Mouse (Mus musculus) embryonic facial prominence, embryonic 15.5 days (tissue): ENCODE data around the gene Cul7. TPM values are rescaled to one million over a fixed set of nuclear protein-coding genes. Genes with fewer than 3 reads are reported as not detected.

Source experiments
- ATAC-seq: fragments of 200-750 bp; cut with Nextera tagmentation; 2 replicates; pipeline ENCODE4 v1.8.0; 2017; ENCODE audit warnings: low read depth, moderate TSS enrichment; ENCODE audit not compliant: insufficient number of reproducible peaks, low FRiP score, low TSS enrichment
- H3K27ac ChIP-seq: fragments of 300-500 bp; sonication (generic); replicated peaks from 2 replicates; pipeline ENCODE4 v1.5.1; 2015; ENCODE audit warnings: mild to moderate bottlenecking, inconsistent platforms
- H3K27me3 ChIP-seq: fragments of 300-500 bp; sonication (generic); 2 replicates; pipeline ENCODE4 v1.6.1; 2015; ENCODE audit warnings: inconsistent platforms
- H3K36me3 ChIP-seq: fragments of 300-500 bp; sonication (generic); 2 replicates; pipeline ENCODE4 v1.6.1; 2015; ENCODE audit warnings: mild to moderate bottlenecking, inconsistent platforms
- H3K4me1 ChIP-seq: fragments of 300-500 bp; sonication (generic); 2 replicates; pipeline ENCODE4 v1.6.1; 2015; ENCODE audit warnings: inconsistent platforms
- H3K4me2 ChIP-seq: fragments of 300-500 bp; sonication (generic); replicated peaks from 2 replicates; pipeline ENCODE4 v1.6.1; 2015; ENCODE audit warnings: mild to moderate bottlenecking, inconsistent platforms
- H3K4me3 ChIP-seq: fragments of 300-500 bp; sonication (generic); replicated peaks from 2 replicates; pipeline ENCODE4 v1.5.1; 2015; ENCODE audit warnings: mild to moderate bottlenecking, inconsistent platforms
- H3K9ac ChIP-seq: fragments of 300-500 bp; sonication (generic); 2 replicates; pipeline ENCODE4 v1.6.1; 2015; ENCODE audit warnings: inconsistent platforms
- H3K9me3 ChIP-seq: fragments of 300-500 bp; sonication (generic); replicated peaks from 2 replicates; pipeline ENCODE4 v1.6.1; 2016; ENCODE audit warnings: inconsistent platforms
- WGBS: fragments of 180-500 bp; shearing (Covaris S2); methylation state at CpG from one replicate; pipeline ENCODE4 v1.1.7; 2015; 5-methylcytosine and 5-hydroxymethylcytosine counted together
- polyA plus RNA-seq: library from polyadenylated mRNA; unstranded; fragments of >200 nt; fragmentation: Nextera tagmentation; extraction: Ambion mirVana; gene quantifications from 2 replicates; pipeline ENCODE4 v1.2.1, GENCODE M21; 2015

Gene Cul7
- polyA plus RNA-seq, 1 experiment from 2014 or later = 64.1 TPM

DNA sequence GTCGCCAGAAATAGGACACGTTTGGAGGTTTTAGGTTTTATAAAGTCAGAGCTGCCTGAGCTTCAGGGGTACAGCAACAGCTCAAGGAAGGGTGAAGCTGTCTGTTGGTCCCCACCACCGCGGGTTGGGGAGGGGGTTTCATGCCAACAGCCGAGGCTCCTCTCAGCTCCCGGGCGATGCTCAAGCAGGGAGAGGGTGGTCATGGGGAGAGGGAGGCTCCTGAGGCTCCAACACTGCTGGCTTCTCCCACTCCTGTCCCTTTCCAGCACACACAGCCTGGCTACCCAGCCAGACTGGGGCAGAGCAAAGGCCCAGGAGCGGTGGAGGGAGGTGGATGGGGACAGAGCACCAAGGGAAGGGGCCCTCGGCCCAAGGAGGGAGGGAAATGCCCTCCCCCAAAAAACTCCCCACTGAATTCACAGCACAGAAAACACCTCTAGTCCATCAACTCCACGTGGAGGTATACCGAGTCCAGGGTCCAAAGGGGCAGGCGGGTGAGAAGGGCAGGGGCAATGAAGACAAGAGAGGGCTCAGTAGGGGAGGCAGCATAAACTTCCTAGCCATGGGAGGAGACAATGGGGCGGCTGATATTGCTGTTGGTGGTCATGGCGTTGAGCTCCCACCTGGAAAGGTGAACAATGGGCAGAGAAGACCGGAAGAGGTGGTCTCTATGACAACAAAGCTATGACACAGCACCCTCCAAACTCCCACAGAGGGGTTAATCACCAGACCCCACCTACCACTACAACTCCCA, 24.6 kb downstream of the Cul7 start:
- Histone ChIP-seq H3K27me3 (no peaks in the 10 kb centered on the region), H3K4me3 (peak overlapping the region; percentile 73), H3K4me2 (peak overlapping the region; percentile 73), H3K36me3 (peaks cover 54% of the 10 kb centered on the region), H3K9me3 (no peaks in the 10 kb centered on the region), H3K27ac (peak overlapping the region; percentile 96), H3K9ac (peak overlapping the region; percentile 40; the same call in 1 of the 2 replicates), H3K4me1 (peaks cover 41% of the 10 kb centered on the region)
- peak; percentile 49 for ATAC-seq
- 17% methylated on average over 15 of the region's 15 CpGs for WGBS

DNA sequence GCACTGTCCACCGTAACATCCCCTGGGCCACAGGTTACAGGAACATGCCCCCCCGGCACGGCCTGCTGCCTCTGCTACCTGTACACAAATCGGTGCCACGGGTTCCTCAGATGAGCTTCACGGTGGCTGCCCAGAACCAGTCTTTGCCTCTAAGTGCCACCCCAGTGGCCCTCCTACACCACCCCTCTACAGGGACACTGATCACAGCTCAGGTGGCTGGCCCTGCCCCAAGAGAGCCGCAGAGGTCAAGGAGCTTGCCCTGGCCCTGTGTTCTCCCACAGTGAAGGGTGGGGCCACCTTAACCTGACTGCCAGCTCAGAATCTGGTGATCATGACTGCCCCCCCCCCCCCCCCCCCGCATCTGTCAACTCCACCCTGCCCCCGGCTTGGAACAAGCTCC, 28.3 kb downstream of the Cul7 start, which contains the start of gene Mea1:
Gene Mea1 (plus strand): TSS at position 378 of the 400 bp plus-strand sequence.
- Histone ChIP-seq H3K4me1 (peaks cover 44% of the 10 kb centered on the region), H3K27me3 (no peaks in the 10 kb centered on the region), H3K4me3 (peak within 1 kb of the TSS; percentile 90), H3K9ac (peak within 1 kb of the TSS; percentile 78; the same call in 1 of the 2 replicates), H3K27ac (peak within 1 kb of the TSS; percentile 93; the same call in 1 of the 2 replicates), H3K9me3 (no peaks in the 10 kb centered on the region), H3K4me2 (peak within 1 kb of the TSS; percentile 80), H3K36me3 (peaks cover 45% of the 10 kb centered on the region)
- ATAC-seq = no peak
- 79% methylated on average over 8 of the region's 9 CpGs for whole genome bisulfite sequencing

DNA sequence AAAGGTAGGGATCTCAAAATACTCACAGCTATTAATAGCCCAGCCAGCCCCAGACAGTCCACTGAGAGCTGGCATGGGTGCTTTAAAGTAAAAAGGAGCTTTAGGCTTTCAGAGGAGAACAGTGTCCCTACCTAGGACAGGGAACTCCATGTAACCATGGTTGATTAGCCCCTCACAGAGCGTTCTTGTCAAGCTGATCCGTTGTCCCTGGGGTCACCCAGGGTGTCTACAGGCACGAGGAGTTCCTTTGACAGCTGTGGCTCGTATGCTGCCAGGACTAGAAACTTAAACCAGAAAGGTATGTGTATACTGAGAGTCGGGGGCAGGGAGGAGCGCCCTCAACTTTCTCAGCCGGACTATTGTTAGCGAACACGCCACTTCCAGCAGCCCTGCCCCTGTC, 28.8 kb downstream of the Cul7 start:
- H3K27ac ChIP-seq = peak overlapping the region; percentile 93; the same call in 1 of the 2 replicates
- no peaks in the 10 kb centered on the region for H3K27me3 ChIP-seq
- no peak for ATAC-seq
- 0 out of 2 replicates have a peak overlapping the region, but pooled peaks have one; percentile 16 for H3K9ac ChIP-seq
- H3K4me1 ChIP-seq = peaks cover 42% of the 10 kb centered on the region
- WGBS = 27% methylated on average over 9 of the region's 9 CpGs
- peaks cover 50% of the 10 kb centered on the region for H3K36me3 ChIP-seq
- H3K4me3 ChIP-seq = peak overlapping the region; percentile 90
- peak overlapping the region; percentile 80 for H3K4me2 ChIP-seq
- no peaks in the 10 kb centered on the region for H3K9me3 ChIP-seq

DNA sequence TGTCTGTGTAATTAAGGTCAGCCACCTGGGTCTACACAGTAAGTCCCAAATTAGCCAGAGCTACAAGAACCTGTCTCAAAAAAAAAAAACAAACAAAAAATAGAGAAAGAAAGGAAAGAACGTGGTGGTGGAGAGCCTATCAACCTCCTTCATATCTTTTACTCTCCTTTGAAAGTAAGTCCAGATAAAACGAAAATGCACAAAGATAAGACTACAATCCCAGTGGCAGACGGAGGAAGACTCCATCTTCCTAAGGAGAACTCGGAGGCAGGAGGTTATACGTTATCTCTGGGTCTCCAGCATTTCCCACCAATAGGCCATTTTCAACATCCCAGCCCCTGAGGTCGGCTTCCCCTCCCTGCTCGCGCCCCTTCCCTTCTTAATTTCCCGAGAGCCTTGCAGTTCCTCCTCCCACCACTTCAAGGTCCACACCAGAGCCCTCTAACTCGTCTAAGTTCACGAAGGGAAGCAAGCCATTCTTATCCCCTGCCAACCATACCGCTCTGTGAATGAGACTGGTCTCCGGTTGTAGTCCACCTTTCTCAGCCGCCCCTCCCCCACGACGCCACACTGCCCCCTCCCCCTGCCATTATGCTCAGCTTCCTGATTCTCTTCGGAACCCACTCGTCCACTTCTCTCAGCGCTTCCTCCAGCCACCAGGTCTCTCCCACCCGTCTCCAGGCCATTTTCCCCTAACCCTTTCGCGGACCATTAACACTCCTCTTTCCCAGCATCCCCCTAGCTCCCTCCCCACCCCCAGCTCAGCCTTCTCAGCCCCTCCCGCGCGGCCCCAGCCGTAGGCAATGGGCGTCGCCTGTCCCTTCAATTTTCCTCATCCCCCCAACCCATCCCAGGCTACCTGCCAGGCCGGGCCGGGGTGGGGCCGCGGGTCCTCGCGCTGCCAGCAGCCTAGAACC, 30.0 kb downstream of the Cul7 start:
- H3K9me3 ChIP-seq = no peaks in the 10 kb centered on the region
- H3K9ac ChIP-seq = peak overlapping the region; percentile 78
- no peaks in the 10 kb centered on the region for H3K27me3 ChIP-seq
- no peak; the same call in 1 of the 2 replicates for ATAC-seq
- peaks cover 57% of the 10 kb centered on the region for H3K36me3 ChIP-seq
- H3K27ac ChIP-seq = peak overlapping the region; percentile 93
- H3K4me1 ChIP-seq = peaks cover 33% of the 10 kb centered on the region
- H3K4me3 ChIP-seq = peak overlapping the region; percentile 90
- under 1% methylated on average over 34 of the region's 34 CpGs for WGBS
- peak overlapping the region; percentile 80 for H3K4me2 ChIP-seq

DNA sequence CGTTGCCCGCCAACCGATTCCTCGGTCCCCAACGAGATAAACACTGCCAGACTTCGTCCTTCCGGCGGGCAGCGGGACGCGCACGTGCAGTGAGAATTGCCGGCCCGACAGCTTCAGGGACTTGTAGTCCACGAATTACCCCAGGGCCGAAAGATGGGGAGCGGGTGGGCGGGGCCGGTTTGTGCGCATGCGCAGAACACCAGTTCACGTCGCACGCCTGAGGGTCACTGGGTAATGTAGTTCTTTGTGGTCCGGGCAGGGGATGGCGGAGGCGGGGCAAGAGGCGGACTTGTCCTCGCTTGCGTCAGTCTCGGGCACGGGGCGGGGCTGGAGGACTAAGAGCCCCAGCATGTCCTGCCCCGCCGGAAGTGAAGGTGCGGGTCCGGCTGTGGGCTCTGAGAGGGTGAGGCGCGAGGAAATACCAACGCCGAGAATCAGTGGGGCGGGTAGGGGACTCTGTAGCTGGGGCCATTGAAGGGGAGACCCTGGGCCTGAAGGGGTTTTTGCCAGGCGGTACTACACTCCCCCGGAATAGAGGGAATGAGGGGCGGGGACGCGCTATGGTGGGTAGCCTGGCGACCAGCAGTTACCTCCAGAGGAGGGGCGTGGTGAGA, 30.7 kb downstream of the Cul7 start, which contains the start of gene Klhdc3:
Gene Klhdc3 (minus strand): TSS at position 155 of the 614 bp plus-strand sequence.
- Histone ChIP-seq H3K9ac (peak within 1 kb of the TSS; percentile 78), H3K27me3 (no peaks in the 10 kb centered on the region), H3K4me1 (peaks cover 31% of the 10 kb centered on the region), H3K36me3 (peaks cover 57% of the 10 kb centered on the region), H3K4me3 (peak within 1 kb of the TSS; percentile 90), H3K9me3 (no peaks in the 10 kb centered on the region), H3K4me2 (peak within 1 kb of the TSS; percentile 80), H3K27ac (peak within 1 kb of the TSS; percentile 93)
- WGBS = 0% methylated on average over 49 of the region's 49 CpGs
- peak; percentile 97 for ATAC-seq

DNA sequence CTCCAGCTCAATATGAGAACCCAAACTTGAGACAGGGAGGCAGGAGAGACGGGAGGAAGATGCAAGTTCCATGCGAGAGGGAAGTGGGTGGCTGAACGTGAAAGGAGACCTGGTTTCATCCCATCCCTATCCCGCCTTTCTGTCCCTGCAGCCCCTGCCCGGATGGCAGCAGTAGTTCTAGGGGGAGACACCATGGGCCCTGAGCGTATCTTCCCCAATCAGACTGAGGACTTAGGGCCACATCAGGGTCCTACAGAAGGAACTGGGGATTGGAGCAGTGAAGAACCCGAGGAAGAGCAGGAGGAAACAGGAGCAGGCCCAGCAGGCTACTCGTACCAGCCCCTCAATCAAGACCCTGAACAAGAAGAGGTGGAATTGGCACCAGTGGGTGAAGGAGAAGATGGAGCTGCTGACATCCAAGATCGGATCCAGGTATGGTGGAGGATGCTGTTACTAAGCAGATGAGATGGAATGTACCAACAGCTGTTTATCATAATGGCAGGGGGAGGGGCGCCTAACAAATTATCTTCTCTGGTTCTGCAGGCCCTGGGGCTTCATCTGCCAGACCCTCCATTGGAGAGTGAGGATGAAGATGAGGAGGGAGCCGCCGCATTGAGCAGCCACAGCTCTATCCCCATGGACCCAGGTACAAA, 31.5 kb downstream of the Cul7 start:
- Histone ChIP-seq H3K9me3 (no peaks in the 10 kb centered on the region), H3K4me2 (peak overlapping the region; percentile 80), H3K27ac (peak overlapping the region; percentile 84), H3K4me1 (peaks cover 31% of the 10 kb centered on the region), H3K4me3 (peak overlapping the region; percentile 90), H3K36me3 (peaks cover 57% of the 10 kb centered on the region), H3K27me3 (no peaks in the 10 kb centered on the region), H3K9ac (peak overlapping the region; percentile 42)
- 12% methylated on average over 12 of the region's 12 CpGs for WGBS
- no peak for ATAC-seq

DNA sequence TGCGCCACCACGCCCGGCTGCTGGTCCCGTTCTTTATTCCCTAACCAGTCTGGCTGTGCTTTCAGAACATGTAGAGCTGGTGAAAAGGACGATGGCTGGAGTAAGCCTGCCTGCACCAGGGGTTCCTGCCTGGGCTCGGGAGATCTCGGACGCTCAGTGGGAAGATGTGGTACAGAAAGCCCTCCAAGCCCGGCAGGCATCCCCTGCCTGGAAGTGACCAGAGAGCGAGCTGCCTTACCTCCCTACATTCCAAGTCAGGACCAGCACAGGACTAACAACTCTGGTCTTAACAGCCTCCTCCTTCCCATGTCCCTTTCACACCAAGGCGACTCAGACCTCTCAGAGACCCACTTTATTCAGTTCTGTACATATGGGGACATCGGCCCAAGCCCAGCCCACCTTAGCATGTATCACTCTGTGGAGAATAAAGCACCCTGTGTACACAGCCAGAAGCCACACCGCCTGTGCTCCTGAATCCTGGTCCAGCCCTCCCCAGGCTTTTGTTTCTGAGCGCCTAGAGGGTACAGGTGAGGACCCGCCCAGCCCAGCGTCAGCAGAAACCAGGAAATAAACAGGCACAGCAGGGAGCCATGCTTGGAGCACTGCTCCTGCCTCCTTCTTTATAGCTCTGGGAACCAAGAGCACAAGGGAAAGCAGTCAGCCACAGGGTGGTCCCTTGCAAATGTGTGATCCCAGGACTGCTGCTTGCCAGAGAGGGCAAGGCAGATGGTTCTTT, 32.7 kb downstream of the Cul7 start:
- Histone ChIP-seq H3K9ac (no peak overlapping the region), H3K4me2 (no peak overlapping the region), H3K27ac (no peak overlapping the region), H3K27me3 (no peaks in the 10 kb centered on the region), H3K9me3 (no peaks in the 10 kb centered on the region), H3K4me1 (peaks cover 31% of the 10 kb centered on the region), H3K36me3 (peaks cover 55% of the 10 kb centered on the region), H3K4me3 (no peak overlapping the region)
- WGBS = 83% methylated on average over 16 of the region's 16 CpGs
- no peak for ATAC-seq

DNA sequence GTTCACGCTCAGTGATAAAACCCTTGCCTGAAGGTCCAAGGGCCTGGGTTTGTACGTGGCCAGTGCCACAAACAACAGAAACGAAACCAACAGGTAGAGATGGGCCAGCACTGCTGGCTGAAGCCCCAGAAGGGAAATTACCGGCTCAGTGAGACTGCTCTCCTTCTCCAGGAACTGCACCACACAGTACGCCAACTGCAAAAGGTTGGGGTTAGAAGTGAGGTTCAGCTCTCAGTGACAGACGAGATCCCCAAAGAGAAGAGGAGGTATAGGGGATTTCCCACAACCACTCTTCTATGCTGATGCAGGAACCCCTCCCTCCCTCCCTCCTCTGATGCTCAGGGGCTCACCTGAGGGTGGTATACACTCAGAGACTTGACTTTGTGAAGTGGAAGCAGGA, 35.8 kb downstream of the Cul7 start:
- Histone ChIP-seq H3K9ac (no peak overlapping the region), H3K4me3 (no peak overlapping the region), H3K9me3 (no peaks in the 10 kb centered on the region), H3K27me3 (no peaks in the 10 kb centered on the region), H3K4me1 (peaks cover 9% of the 10 kb centered on the region), H3K27ac (no peak overlapping the region), H3K4me2 (no peak overlapping the region), H3K36me3 (peaks cover 58% of the 10 kb centered on the region)
- ATAC-seq = no peak
- WGBS = 87% methylated on average over 6 of the region's 6 CpGs

DNA sequence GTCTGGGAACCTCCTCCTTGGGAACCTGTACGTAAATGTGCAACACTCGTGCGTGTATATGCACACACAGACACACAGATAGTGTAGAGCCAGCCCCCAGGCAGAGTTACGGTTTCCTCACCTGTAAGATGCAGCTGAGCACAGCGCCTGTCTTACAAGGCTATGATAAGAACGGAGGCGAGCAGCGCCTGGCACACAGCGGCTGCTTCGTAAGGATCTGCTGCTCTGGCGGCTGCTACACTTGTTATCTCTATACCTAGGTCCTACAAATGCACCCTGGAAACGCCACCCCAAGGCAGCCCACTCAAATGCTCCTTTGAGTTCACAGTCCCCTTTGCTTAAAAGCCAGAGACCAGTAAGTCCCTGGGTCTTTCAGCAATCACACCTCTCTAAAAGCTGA, 40.5 kb downstream of the Cul7 start:
- Histone ChIP-seq H3K4me2 (no peak overlapping the region), H3K9me3 (no peaks in the 10 kb centered on the region), H3K27ac (no peak overlapping the region), H3K36me3 (peaks cover 39% of the 10 kb centered on the region), H3K4me1 (no peaks in the 10 kb centered on the region), H3K27me3 (no peaks in the 10 kb centered on the region), H3K9ac (no peak overlapping the region), H3K4me3 (no peak overlapping the region)
- no peak for ATAC-seq
- WGBS = 93% methylated on average over 12 of the region's 12 CpGs

DNA sequence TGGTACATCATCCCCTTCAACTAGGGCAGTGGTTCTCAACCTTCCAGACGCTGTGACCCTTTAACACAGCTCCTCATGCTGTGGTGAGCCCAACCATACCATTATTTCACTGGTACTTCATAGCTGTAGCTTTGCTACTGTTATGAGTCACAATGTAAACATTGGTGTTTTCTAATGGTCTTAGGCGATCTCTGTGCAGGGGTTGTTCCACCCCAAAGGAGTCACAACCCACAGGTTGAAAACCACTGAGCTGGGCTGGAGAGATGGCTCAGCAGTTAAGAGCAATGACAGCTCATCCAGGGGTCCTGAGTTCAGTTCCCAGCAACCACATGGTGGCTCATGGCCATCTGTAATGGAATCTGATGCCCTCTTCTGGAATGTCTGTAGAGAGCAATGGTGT, 41.3 kb downstream of the Cul7 start:
- no peaks in the 10 kb centered on the region for H3K9me3 ChIP-seq

More for the DNA sequence above, 41.3 kb downstream of the Cul7 start:
- Histone ChIP-seq H3K4me3 (no peak overlapping the region), H3K36me3 (peaks cover 37% of the 10 kb centered on the region), H3K4me2 (no peak overlapping the region), H3K4me1 (no peaks in the 10 kb centered on the region), H3K27ac (no peak overlapping the region), H3K27me3 (no peaks in the 10 kb centered on the region), H3K9ac (no peak overlapping the region)
- WGBS = 81% methylated on average over 2 of the region's 2 CpGs
- ATAC-seq = no peak
